Mouse (Mus musculus): ENCODE measurements around the gene Maml2. TPM values are rescaled to one million over a fixed set of nuclear protein-coding genes. Genes with fewer than 3 reads are reported as not detected.

The Maml2 gene
- polyA plus RNA-seq, 1 experiment from 2014 or later: 9.8 TPM

DNA sequence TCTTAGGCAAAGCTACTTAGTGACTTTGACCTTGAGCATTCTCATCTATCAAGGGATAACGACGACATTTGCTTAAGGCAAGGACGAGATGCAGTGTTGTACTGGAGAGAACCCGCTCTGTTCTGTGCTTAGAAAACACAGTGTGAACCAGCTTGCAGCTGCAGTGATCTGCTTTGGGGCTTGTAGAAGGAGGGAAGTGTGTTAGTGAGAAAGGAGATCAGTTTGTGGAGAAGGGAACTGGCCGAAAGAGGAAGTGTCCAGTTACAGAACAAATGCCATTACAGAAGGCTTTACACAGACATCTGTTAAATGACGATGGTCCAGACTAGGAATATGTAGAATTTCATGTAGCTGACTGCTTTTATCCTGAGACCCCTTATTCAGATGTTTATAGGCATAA is 243.0 kb downstream of the Maml2 start:
- no peak overlapping the region for H3K4me3 ChIP-seq (ENCODE audit: low read depth, low read length)
- peak; percentile 56; the same call in 1 of the 2 replicates for ATAC-seq (ENCODE audit: low read depth)
- WGBS: 15% methylated on average over 6 of the region's 6 CpGs
- no peaks in the 10 kb centered on the region for H3K36me3 ChIP-seq (ENCODE audit: control insufficient read depth, insufficient read depth, low read length)
- H3K9ac ChIP-seq (ENCODE audit: low read depth, low read length): no peak overlapping the region
- no peaks in the 10 kb centered on the region for H3K9me3 ChIP-seq (ENCODE audit: control insufficient read depth, low read length)
- no peak overlapping the region for H3K4me2 ChIP-seq (ENCODE audit: low read depth, low read length)
- H3K27ac ChIP-seq (replicated peaks; ENCODE audit: low read depth, low read length): peak overlapping the region; percentile 28; the same call in 1 of the 2 replicates
- H3K4me1 ChIP-seq (ENCODE audit: control insufficient read depth, insufficient read depth, low read length): peaks cover 25% of the 10 kb centered on the region
- no peak for DNase-seq (ENCODE audit: low spot score)
- no peaks in the 10 kb centered on the region for H3K27me3 ChIP-seq (replicated peaks; ENCODE audit: control insufficient read depth, insufficient read depth, low read length)

DNA sequence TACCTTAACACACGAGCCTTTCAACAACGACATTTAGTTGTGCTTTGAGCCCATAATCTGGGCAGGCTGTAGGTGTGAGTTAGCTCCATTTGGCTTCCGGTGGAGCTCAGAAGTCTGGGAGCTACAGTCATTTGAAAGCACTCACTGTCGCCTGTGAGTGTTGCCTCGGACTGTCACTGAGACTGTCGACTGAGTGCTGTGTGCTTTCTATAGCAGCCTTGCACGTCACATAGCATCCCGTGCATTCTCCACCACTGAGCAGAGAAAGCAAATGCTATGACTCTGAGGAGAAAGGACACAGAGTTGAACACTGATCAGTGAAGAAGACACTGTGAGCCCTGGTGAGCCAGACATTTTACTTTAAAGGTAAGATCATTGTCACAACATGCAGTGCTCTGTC is 245.4 kb downstream of the Maml2 start:
- Histone ChIP-seq H3K9me3 (ENCODE audit: control insufficient read depth, low read length) (no peaks in the 10 kb centered on the region), H3K36me3 (ENCODE audit: control insufficient read depth, insufficient read depth, low read length) (no peaks in the 10 kb centered on the region), H3K4me1 (ENCODE audit: control insufficient read depth, insufficient read depth, low read length) (peaks cover 11% of the 10 kb centered on the region), H3K9ac (ENCODE audit: low read depth, low read length) (no peak overlapping the region), H3K4me2 (ENCODE audit: low read depth, low read length) (no peak overlapping the region), H3K27ac (replicated peaks; ENCODE audit: low read depth, low read length) (no peak overlapping the region), H3K27me3 (replicated peaks; ENCODE audit: control insufficient read depth, insufficient read depth, low read length) (no peaks in the 10 kb centered on the region), H3K4me3 (ENCODE audit: low read depth, low read length) (no peak overlapping the region)
- no peak for DNase-seq (ENCODE audit: low spot score)
- WGBS: 61% methylated on average over 8 of the region's 8 CpGs
- ATAC-seq (ENCODE audit: low read depth): no peak

DNA sequence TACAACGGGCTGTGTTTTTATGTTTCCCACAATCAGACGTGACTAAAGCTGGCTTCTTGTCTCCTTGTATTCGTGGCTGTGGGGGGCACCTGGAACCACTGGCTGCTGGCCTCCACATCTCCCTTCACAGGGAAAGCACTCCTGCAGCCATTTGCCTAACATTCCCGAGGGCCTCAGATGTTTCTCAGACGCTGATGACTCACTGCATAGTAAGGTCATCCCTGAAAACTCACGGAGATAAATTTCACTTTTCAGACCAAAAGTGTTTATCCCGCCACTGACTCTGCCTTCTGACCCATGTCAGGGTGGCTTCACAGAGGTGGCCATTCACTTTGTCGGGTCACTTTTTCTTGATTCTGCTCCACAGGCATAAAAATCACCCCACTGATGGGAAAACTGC is 246.4 kb downstream of the Maml2 start:
- ATAC-seq (ENCODE audit: low read depth): no peak
- H3K9ac ChIP-seq (ENCODE audit: low read depth, low read length): no peak overlapping the region
- H3K9me3 ChIP-seq (ENCODE audit: control insufficient read depth, low read length): no peaks in the 10 kb centered on the region
- H3K4me1 ChIP-seq (ENCODE audit: control insufficient read depth, insufficient read depth, low read length): peaks cover 11% of the 10 kb centered on the region
- DNase-seq (ENCODE audit: low spot score): no peak
- no peak overlapping the region for H3K4me3 ChIP-seq (ENCODE audit: low read depth, low read length)
- WGBS: 55% methylated on average over 8 of the region's 8 CpGs
- no peak overlapping the region for H3K27ac ChIP-seq (replicated peaks; ENCODE audit: low read depth, low read length)
- H3K4me2 ChIP-seq (ENCODE audit: low read depth, low read length): no peak overlapping the region
- no peaks in the 10 kb centered on the region for H3K27me3 ChIP-seq (replicated peaks; ENCODE audit: control insufficient read depth, insufficient read depth, low read length)
- H3K36me3 ChIP-seq (ENCODE audit: control insufficient read depth, insufficient read depth, low read length): no peaks in the 10 kb centered on the region

DNA sequence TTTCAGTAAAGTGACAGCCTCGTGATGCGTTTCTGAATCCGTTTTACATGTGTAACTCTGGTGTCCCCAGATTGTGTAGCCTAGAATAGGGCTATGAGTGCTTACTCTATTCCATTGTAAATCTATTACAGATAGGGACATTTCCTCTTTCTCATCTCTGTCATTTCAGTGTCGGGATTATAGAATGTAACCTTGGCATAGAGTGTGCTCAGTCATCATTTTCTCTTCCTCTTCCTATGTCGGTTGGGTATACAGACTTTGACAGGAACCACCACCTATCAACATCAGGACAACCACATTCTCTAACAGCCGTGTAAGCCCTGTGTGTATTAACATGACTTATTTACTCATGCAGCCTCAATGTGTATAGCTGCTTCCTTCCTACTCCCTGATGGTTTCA is 248.0 kb downstream of the Maml2 start:
- Histone ChIP-seq H3K9me3 (ENCODE audit: control insufficient read depth, low read length) (no peaks in the 10 kb centered on the region), H3K9ac (ENCODE audit: low read depth, low read length) (no peak overlapping the region), H3K4me3 (ENCODE audit: low read depth, low read length) (no peak overlapping the region), H3K4me1 (ENCODE audit: control insufficient read depth, insufficient read depth, low read length) (peaks cover 9% of the 10 kb centered on the region), H3K27ac (replicated peaks; ENCODE audit: low read depth, low read length) (no peak overlapping the region), H3K4me2 (ENCODE audit: low read depth, low read length) (no peak overlapping the region), H3K27me3 (replicated peaks; ENCODE audit: control insufficient read depth, insufficient read depth, low read length) (no peaks in the 10 kb centered on the region), H3K36me3 (ENCODE audit: control insufficient read depth, insufficient read depth, low read length) (no peaks in the 10 kb centered on the region)
- DNase-seq (ENCODE audit: low spot score) (no peak), ATAC-seq (ENCODE audit: low read depth) (no peak)
- WGBS: 74% methylated on average over 6 of the region's 6 CpGs

DNA sequence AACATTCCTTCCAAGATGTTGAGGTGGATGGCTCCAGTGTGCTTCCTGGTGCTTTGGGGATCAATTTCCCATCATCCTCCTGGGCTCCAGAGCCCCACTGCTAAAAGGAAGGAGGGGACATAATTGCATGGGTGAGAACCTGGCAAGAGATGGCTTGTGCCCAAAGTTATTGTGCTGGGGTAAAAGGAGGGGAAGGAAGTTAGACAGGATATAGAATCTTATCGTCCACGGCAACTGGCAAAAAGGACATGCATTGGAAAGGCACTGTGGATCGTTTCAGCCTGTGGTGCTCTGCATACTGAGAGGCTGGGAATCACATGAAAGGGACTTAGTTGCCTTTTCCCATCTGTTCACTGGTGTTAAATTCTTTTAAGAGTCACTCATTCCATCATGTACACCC is 252.2 kb downstream of the Maml2 start:
- ATAC-seq (ENCODE audit: low read depth): no peak
- H3K27ac ChIP-seq (replicated peaks; ENCODE audit: low read depth, low read length): no peak overlapping the region
- no peak overlapping the region for H3K4me2 ChIP-seq (ENCODE audit: low read depth, low read length)
- no peak overlapping the region for H3K4me3 ChIP-seq (ENCODE audit: low read depth, low read length)
- 48% methylated on average over 3 of the region's 3 CpGs for WGBS
- no peak for DNase-seq (ENCODE audit: low spot score)
- no peaks in the 10 kb centered on the region for H3K9me3 ChIP-seq (ENCODE audit: control insufficient read depth, low read length)
- peaks cover 5% of the 10 kb centered on the region; the same call in 1 of the 2 replicates for H3K4me1 ChIP-seq (ENCODE audit: control insufficient read depth, insufficient read depth, low read length)
- H3K9ac ChIP-seq (ENCODE audit: low read depth, low read length): no peak overlapping the region
- no peaks in the 10 kb centered on the region for H3K27me3 ChIP-seq (replicated peaks; ENCODE audit: control insufficient read depth, insufficient read depth, low read length)
- no peaks in the 10 kb centered on the region for H3K36me3 ChIP-seq (ENCODE audit: control insufficient read depth, insufficient read depth, low read length)

DNA sequence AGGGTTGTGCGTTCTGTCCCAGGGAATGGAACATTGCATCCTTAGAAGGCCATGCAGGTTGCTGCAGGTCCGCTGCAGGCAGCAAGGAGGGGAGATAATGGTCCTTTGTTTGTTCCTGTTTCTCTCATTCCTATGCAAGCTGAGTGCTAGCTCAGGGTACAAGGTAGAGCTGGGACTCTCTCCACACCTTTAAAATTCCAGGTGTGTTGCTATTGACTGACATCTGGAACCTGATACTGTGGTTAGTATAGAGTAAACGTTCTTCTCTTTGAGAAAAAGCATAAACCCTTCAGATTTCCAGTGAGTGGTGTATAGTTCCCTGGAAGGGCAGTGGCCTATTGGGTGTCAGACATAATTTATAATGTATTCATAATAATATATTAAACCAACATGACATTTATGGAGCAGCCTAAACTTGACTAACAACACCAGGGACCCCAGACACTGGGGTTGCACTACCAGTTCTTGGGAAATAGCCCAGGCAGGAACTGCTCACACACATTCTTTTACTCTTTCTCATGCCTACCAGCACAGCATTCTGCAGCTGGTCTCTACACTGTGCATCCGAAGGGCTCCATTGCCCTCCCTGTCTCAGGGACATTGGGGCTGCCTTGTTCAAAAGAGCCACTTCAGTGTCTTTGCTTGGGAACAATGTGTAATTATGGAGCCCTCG is 254.8 kb downstream of the Maml2 start:
- H3K4me1 ChIP-seq (ENCODE audit: control insufficient read depth, insufficient read depth, low read length): peaks cover 5% of the 10 kb centered on the region; the same call in 1 of the 2 replicates
- no peaks in the 10 kb centered on the region for H3K36me3 ChIP-seq (ENCODE audit: control insufficient read depth, insufficient read depth, low read length)
- H3K4me2 ChIP-seq (ENCODE audit: low read depth, low read length): no peak overlapping the region
- H3K27me3 ChIP-seq (replicated peaks; ENCODE audit: control insufficient read depth, insufficient read depth, low read length): no peaks in the 10 kb centered on the region
- no peak overlapping the region for H3K9ac ChIP-seq (ENCODE audit: low read depth, low read length)
- peak; percentile 81 for ATAC-seq (ENCODE audit: low read depth)
- H3K4me3 ChIP-seq (ENCODE audit: low read depth, low read length): no peak overlapping the region
- H3K27ac ChIP-seq (replicated peaks; ENCODE audit: low read depth, low read length): no peak overlapping the region
- peak; percentile 59 for DNase-seq (ENCODE audit: low spot score)
- WGBS: 50% methylated on average over 5 of the region's 5 CpGs
- no peaks in the 10 kb centered on the region for H3K9me3 ChIP-seq (ENCODE audit: control insufficient read depth, low read length)

DNA sequence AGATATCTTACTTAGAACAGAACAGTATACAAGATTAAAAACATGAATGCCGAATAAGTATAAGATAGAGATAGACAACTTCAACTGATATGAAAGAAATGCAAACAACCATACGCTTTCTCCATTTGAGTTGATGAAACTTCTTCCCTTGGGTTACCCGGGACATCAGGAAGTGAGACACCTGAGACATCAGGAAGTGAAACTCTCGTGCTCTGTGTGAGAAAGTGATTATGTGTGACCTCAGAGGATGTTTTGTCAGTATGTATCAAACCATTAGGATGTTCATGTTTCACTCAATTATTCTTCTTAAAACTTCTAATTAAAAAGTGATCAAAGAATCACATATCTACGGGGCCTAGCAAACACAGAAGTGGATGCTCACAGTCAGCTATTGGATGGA is 257.0 kb downstream of the Maml2 start:
- Histone ChIP-seq H3K4me3 (ENCODE audit: low read depth, low read length) (no peak overlapping the region), H3K9me3 (ENCODE audit: control insufficient read depth, low read length) (no peaks in the 10 kb centered on the region), H3K9ac (ENCODE audit: low read depth, low read length) (no peak overlapping the region), H3K36me3 (ENCODE audit: control insufficient read depth, insufficient read depth, low read length) (no peaks in the 10 kb centered on the region), H3K27ac (replicated peaks; ENCODE audit: low read depth, low read length) (no peak overlapping the region), H3K4me1 (ENCODE audit: control insufficient read depth, insufficient read depth, low read length) (peaks cover 8% of the 10 kb centered on the region; the same call in 1 of the 2 replicates), H3K4me2 (ENCODE audit: low read depth, low read length) (no peak overlapping the region), H3K27me3 (replicated peaks; ENCODE audit: control insufficient read depth, insufficient read depth, low read length) (no peaks in the 10 kb centered on the region)
- no peak for ATAC-seq (ENCODE audit: low read depth)
- WGBS: 79% methylated on average over 5 of the region's 5 CpGs
- no peak for DNase-seq (ENCODE audit: low spot score)

DNA sequence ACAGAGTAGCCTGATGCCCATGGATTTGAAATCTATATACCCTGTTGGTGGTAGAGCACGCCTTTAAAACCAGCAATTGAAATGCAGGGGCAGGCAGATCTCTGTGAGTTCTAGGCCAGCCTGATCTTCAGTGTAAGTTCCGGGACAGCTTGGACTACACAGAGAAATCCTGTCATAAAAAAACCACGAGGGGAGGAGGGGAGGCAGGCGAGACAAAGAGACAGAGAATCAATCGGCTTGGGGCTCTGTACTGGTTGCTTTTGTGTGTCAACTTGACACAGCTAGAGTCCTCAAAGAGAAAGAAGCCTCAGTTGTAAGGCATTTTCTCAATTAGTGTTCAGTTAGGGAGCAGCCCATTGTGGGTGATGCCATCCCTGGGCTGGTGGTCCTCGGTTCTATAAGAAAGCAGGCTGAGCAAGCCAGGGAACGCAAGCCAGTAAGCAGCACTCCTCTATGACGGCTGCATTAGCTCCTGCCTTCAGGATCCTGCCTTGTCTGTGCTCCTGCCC is 258.3 kb downstream of the Maml2 start:
- H3K9ac ChIP-seq (ENCODE audit: low read depth, low read length): no peak overlapping the region
- no peaks in the 10 kb centered on the region for H3K36me3 ChIP-seq (ENCODE audit: control insufficient read depth, insufficient read depth, low read length)
- no peaks in the 10 kb centered on the region for H3K9me3 ChIP-seq (ENCODE audit: control insufficient read depth, low read length)
- ATAC-seq (ENCODE audit: low read depth) (no peak), DNase-seq (ENCODE audit: low spot score) (no peak)
- peaks cover 4% of the 10 kb centered on the region; the same call in 1 of the 2 replicates for H3K4me1 ChIP-seq (ENCODE audit: control insufficient read depth, insufficient read depth, low read length)
- no peak overlapping the region for H3K4me2 ChIP-seq (ENCODE audit: low read depth, low read length)
- WGBS: 68% methylated on average over 8 of the region's 8 CpGs
- H3K27ac ChIP-seq (replicated peaks; ENCODE audit: low read depth, low read length): no peak overlapping the region
- no peaks in the 10 kb centered on the region for H3K27me3 ChIP-seq (replicated peaks; ENCODE audit: control insufficient read depth, insufficient read depth, low read length)
- H3K4me3 ChIP-seq (ENCODE audit: low read depth, low read length): no peak overlapping the region

DNA sequence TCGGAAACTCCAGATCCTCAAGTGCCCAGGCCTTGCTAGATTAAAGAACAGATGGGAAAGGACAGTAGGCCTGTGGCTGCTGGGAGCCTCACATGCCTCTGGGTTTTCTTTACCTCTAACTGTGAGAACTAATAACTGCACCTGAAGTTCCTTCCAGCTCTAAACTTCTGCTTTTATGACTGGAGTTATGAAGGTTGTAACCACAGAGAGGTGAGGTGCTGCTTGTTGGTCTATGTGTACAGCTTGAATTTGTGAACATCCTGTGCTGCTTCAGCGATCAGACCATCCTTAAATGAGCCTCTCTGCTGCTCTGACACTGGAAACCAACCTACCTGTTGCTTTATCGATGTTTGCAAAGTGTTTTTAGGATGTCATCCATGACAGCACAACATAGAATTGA is 258.9 kb downstream of the Maml2 start:
- H3K9ac ChIP-seq (ENCODE audit: low read depth, low read length): no peak overlapping the region
- H3K27ac ChIP-seq (replicated peaks; ENCODE audit: low read depth, low read length): no peak overlapping the region
- 81% methylated on average over 3 of the region's 3 CpGs for WGBS
- ATAC-seq (ENCODE audit: low read depth) (no peak), DNase-seq (ENCODE audit: low spot score) (no peak)
- peaks cover 4% of the 10 kb centered on the region; the same call in 1 of the 2 replicates for H3K4me1 ChIP-seq (ENCODE audit: control insufficient read depth, insufficient read depth, low read length)
- H3K9me3 ChIP-seq (ENCODE audit: control insufficient read depth, low read length): no peaks in the 10 kb centered on the region
- no peaks in the 10 kb centered on the region for H3K27me3 ChIP-seq (replicated peaks; ENCODE audit: control insufficient read depth, insufficient read depth, low read length)
- H3K4me2 ChIP-seq (ENCODE audit: low read depth, low read length): no peak overlapping the region
- H3K4me3 ChIP-seq (ENCODE audit: low read depth, low read length): no peak overlapping the region
- no peaks in the 10 kb centered on the region for H3K36me3 ChIP-seq (ENCODE audit: control insufficient read depth, insufficient read depth, low read length)

All from embryonic facial prominence, embryonic 14.5 days (tissue).